Mouse (Mus musculus) CH12.LX (cell line): ENCODE results near the gene Sbsn. TPM values are rescaled to one million over a fixed set of nuclear protein-coding genes. Genes with fewer than 3 reads are reported as not detected.

Experiments used
- DNase-seq: peaks from one replicate; pipeline ENCODE4 v3.0.0-alpha.2; 2013; ENCODE audit errors: extremely low read depth
- H3K27ac ChIP-seq: 2 replicates; pipeline ENCODE4 v1.5.1; 2012; ENCODE audit warnings: low read depth, mild to moderate bottlenecking, control low read depth, moderate library complexity; ENCODE audit not compliant: insufficient read depth
- H3K27me3 ChIP-seq: replicated peaks from 2 replicates; pipeline ENCODE3; 2012; ENCODE audit warnings: inconsistent platforms
- H3K36me3 ChIP-seq, 2 experiments: replicated peaks in 1 of 2; 2 replicates each; pipeline versions ENCODE3 to v1.6.1; 2012; ENCODE audit warnings: inconsistent platforms in 1 of 2, low read length in 1 of 2, mild to moderate bottlenecking in 1 of 2, mixed read lengths in 1 of 2, moderate library complexity in 1 of 2; ENCODE audit not compliant: control insufficient read depth in 1 of 2, insufficient read depth in 1 of 2
- H3K4me1 ChIP-seq, 2 experiments: 2 replicates each; pipeline ENCODE4 v1.6.1; 2012; ENCODE audit warnings: inconsistent platforms in 1 of 2, moderate library complexity in 1 of 2; ENCODE audit not compliant: insufficient read depth in 2 of 2, control insufficient read depth in 1 of 2
- H3K4me2 ChIP-seq: 2 replicates; pipeline ENCODE4 v1.6.1; 2012; ENCODE audit warnings: low read depth, mild to moderate bottlenecking, control low read depth; ENCODE audit not compliant: poor library complexity, insufficient read depth, severe bottlenecking
- H3K4me3 ChIP-seq, 3 experiments: fragments of 150-350 bp in 1 of 3; sonication (generic) in 1 of 3; replicated peaks in 1 of 3; 2 replicates each; pipeline versions ENCODE3 to v1.5.1; 2011 to 2012; ENCODE audit warnings: low read depth in 2 of 3, low read length in 2 of 3, mild to moderate bottlenecking in 2 of 3, moderate library complexity in 2 of 3, control low read depth in 1 of 3, improper control_type of control experiment in 1 of 3, inconsistent platforms in 1 of 3, mixed read lengths in 1 of 3; ENCODE audit not compliant: poor library complexity in 1 of 3
- H3K79me2 ChIP-seq: replicated peaks from 2 replicates; pipeline ENCODE4 v1.6.1; 2012; ENCODE audit warnings: mild to moderate bottlenecking, moderate library complexity; ENCODE audit not compliant: control insufficient read depth, poor library complexity, insufficient read depth, severe bottlenecking; ENCODE audit errors: extremely low read depth
- H3K9ac ChIP-seq: 2 replicates; pipeline ENCODE4 v1.6.1; 2012; ENCODE audit warnings: low read depth, mild to moderate bottlenecking, control low read depth, moderate library complexity; ENCODE audit not compliant: insufficient read depth
- H3K9me3 ChIP-seq: replicated peaks from 2 replicates; pipeline ENCODE3; 2012; ENCODE audit warnings: low read length, inconsistent platforms, mixed read lengths
- E2F4 ChIP-seq: IDR thresholded peaks from 2 replicates; pipeline ENCODE4 v1.6.1; 2011; ENCODE audit warnings: low read depth, low read length, improper control_type of control experiment; ENCODE audit not compliant: insufficient replicate concordance
- EP300 ChIP-seq: IDR thresholded peaks from 2 replicates; pipeline ENCODE4 v1.6.1; 2011; ENCODE audit warnings: low read length, improper control_type of control experiment
- HCFC1 ChIP-seq: IDR thresholded peaks from 2 replicates; pipeline ENCODE4 v1.6.1; 2012; ENCODE audit warnings: low read depth, mild to moderate bottlenecking, inconsistent platforms, low read length, improper control_type of control experiment
- KAT2A ChIP-seq: IDR thresholded peaks from 2 replicates; pipeline ENCODE4 v1.6.1; 2012; ENCODE audit warnings: low read length, improper control_type of control experiment, inconsistent platforms; ENCODE audit not compliant: insufficient replicate concordance
- MAX ChIP-seq: IDR thresholded peaks from 2 replicates; pipeline ENCODE4 v1.6.1; 2011; ENCODE audit warnings: low read length, improper control_type of control experiment
- MXI1 ChIP-seq: IDR thresholded peaks from 2 replicates; pipeline ENCODE4 v1.6.1; 2011; ENCODE audit warnings: mild to moderate bottlenecking, low read depth, low read length, improper control_type of control experiment
- NELFE ChIP-seq: IDR thresholded peaks from 2 replicates; pipeline ENCODE4 v1.6.1; 2011; ENCODE audit warnings: low read depth, low read length, improper control_type of control experiment
- POLR2AphosphoS2 ChIP-seq: IDR thresholded peaks from 2 replicates; pipeline ENCODE4 v1.6.1; 2011; ENCODE audit warnings: low read depth, low read length, improper control_type of control experiment
- RAD21 ChIP-seq: IDR thresholded peaks from 2 replicates; pipeline ENCODE4 v1.6.1; 2011; ENCODE audit warnings: low read depth, mild to moderate bottlenecking, low read length, improper control_type of control experiment, moderate library complexity
- SIN3A ChIP-seq: IDR thresholded peaks from 2 replicates; pipeline ENCODE4 v1.6.1; 2012; ENCODE audit warnings: low read length, improper control_type of control experiment, inconsistent platforms
- SMC3 ChIP-seq: IDR thresholded peaks from 2 replicates; pipeline ENCODE4 v1.6.1; 2011; ENCODE audit warnings: low read depth, low read length, improper control_type of control experiment
- TBP ChIP-seq: conservative IDR thresholded peaks from 2 replicates; pipeline ENCODE4 v1.6.1; 2011; ENCODE audit warnings: low read depth, low read length, improper control_type of control experiment
- USF1 ChIP-seq: IDR thresholded peaks from 2 replicates; pipeline ENCODE4 v1.6.1; 2014; ENCODE audit warnings: low read depth, mild to moderate bottlenecking, inconsistent platforms, low read length, improper control_type of control experiment
- USF2 ChIP-seq: conservative IDR thresholded peaks from 2 replicates; pipeline ENCODE4 v1.6.1; 2011; ENCODE audit warnings: low read depth, low read length, improper control_type of control experiment
- dilution Hi-C: fragments of 300-500 bp; cut with MboI; formaldehyde crosslinking; loops from 2 replicates; pipeline ENCODE4 v1.14.3; 2020; ENCODE audit warnings: low sequenced_read_pairs; ENCODE audit not compliant: extremely low pct_unique_long_range_greater_than_20kb, extremely low pct_ligation_motif_present
- in situ Hi-C: fragments of 300-500 bp; cut with MboI; formaldehyde crosslinking; loops from 3 replicates; pipeline ENCODE4 v1.14.3; 2019; ENCODE audit warnings: low sequenced_read_pairs, low pct_ligation_motif_present, low pct_unique_long_range_greater_than_20kb, mixed read lengths
- polyA plus RNA-seq: library from polyadenylated mRNA; unstranded; fragments of >175 nt; gene quantifications from 2 replicates; pipeline ENCODE4 v1.2.1, GENCODE M21; 2012; ENCODE audit warnings: low read depth; ENCODE audit not compliant: insufficient read length
- total RNA-seq, 2 experiments: library from RNA; depleted of rRNA; stranded (reverse); fragments of 300-350 nt in 1 of 2; fragments of >200 nt in 1 of 2; gene quantifications; 2 replicates each; pipeline ENCODE4 v1.2.3; 2012 to 2014

Gene Sbsn
- total and polyA plus RNA-seq, 3 experiments: 0.30 to 0.76 (median 0.69) TPM

GRCm38 (mm10) chr7:30804026-30804715 lies 52.9 kb downstream of the Sbsn start:
- Histone ChIP-seq H3K4me2 (no peak overlapping the region), H3K9ac (no peak overlapping the region), H3K79me2 (no peaks in the 10 kb centered on the region), H3K4me1 (peaks cover 0 to 4% of the 10 kb centered on the region in 2 experiments; a peak in 1 of 4 replicates), H3K27ac (no peak overlapping the region), H3K4me3 (no peak overlapping the region), H3K27me3 (no peaks in the 10 kb centered on the region), H3K36me3 (no peaks in the 10 kb centered on the region), H3K9me3 (peaks cover 24% of the 10 kb centered on the region)
- dilution Hi-C loops (no loop called here), in situ Hi-C loops (no loop called here)
- DNase-seq: no peak
- TF ChIP-seq USF2 (no peak), POLR2AphosphoS2 (no peak), SIN3A (no peak), KAT2A (no peak), MAX (no peak), NELFE (no peak), RAD21 (no peak), MXI1 (no peak), HCFC1 (no peak), TBP (no peak), EP300 (no peak), E2F4 (no peak), USF1 (no peak), SMC3 (no peak)

Other genes starting within 250 kb of the Sbsn start
Only the 20 nearest of the 32 such genes appear.
- 17.2 and 18.3 TPM in 2 replicates for gene Kmt2b, start 162.7 kb upstream of the Sbsn start, total RNA-seq (2012; rRNA removed)
- 4.8 and 8.4 TPM in 2 replicates for gene Kmt2b, start 162.7 kb upstream of the Sbsn start, total RNA-seq (2014; rRNA removed)
- gene Kmt2b, start 162.7 kb upstream of the Sbsn start, polyA plus RNA-seq: 31.0 and 32.8 TPM in 2 replicates
- gene Zbtb32, start 152.6 kb upstream of the Sbsn start, total RNA-seq (2012; rRNA removed): 183 TPM in 2 replicates
- gene Zbtb32, start 152.6 kb upstream of the Sbsn start, total RNA-seq (2014; rRNA removed): 156 and 173 TPM in 2 replicates
- gene Zbtb32, start 152.6 kb upstream of the Sbsn start, polyA plus RNA-seq: 171 and 178 TPM in 2 replicates
- gene Upk1a, start 138.6 kb upstream of the Sbsn start, total RNA-seq (2012; rRNA removed): 6.5 and 10.9 TPM in 2 replicates
- 0.47 and 0.49 TPM in 2 replicates for gene Upk1a, start 138.6 kb upstream of the Sbsn start, total RNA-seq (2014; rRNA removed)
- 1.8 and 2.3 TPM in 2 replicates for gene Upk1a, start 138.6 kb upstream of the Sbsn start, polyA plus RNA-seq
- 432 and 456 TPM in 2 replicates for gene Cox6b1, start 125.3 kb upstream of the Sbsn start, total RNA-seq (2012; rRNA removed)
- 776 and 802 TPM in 2 replicates for gene Cox6b1, start 125.3 kb upstream of the Sbsn start, total RNA-seq (2014; rRNA removed)
- 581 and 625 TPM in 2 replicates for gene Cox6b1, start 125.3 kb upstream of the Sbsn start, polyA plus RNA-seq
- not detected in 2 replicates for gene Etv2, start 115.6 kb upstream of the Sbsn start, total RNA-seq (2012; rRNA removed)
- gene Etv2, start 115.6 kb upstream of the Sbsn start, total RNA-seq (2014; rRNA removed): not detected in 2 replicates
- not detected in 2 replicates for gene Etv2, start 115.6 kb upstream of the Sbsn start, polyA plus RNA-seq
- 109 and 121 TPM in 2 replicates for gene Rbm42, start 101.2 kb upstream of the Sbsn start, total RNA-seq (2012; rRNA removed)
- 65.3 and 67.2 TPM in 2 replicates for gene Rbm42, start 101.2 kb upstream of the Sbsn start, total RNA-seq (2014; rRNA removed)
- gene Rbm42, start 101.2 kb upstream of the Sbsn start, polyA plus RNA-seq: 104 and 105 TPM in 2 replicates
- gene Haus5, start 86.5 kb upstream of the Sbsn start, total RNA-seq (2012; rRNA removed): 45.6 and 47.7 TPM in 2 replicates
- 32.3 and 38.5 TPM in 2 replicates for gene Haus5, start 86.5 kb upstream of the Sbsn start, total RNA-seq (2014; rRNA removed)
- gene Haus5, start 86.5 kb upstream of the Sbsn start, polyA plus RNA-seq: 50.9 and 52.8 TPM in 2 replicates
- not detected in 2 replicates for gene Pmis2, start 79.9 kb upstream of the Sbsn start, total RNA-seq (2012; rRNA removed)
- not detected in 2 replicates for gene Pmis2, start 79.9 kb upstream of the Sbsn start, total RNA-seq (2014; rRNA removed)
- gene Pmis2, start 79.9 kb upstream of the Sbsn start, polyA plus RNA-seq: not detected in 2 replicates
- 2.4 and 4.0 TPM in 2 replicates for gene 2200002J24Rik, start 52.5 kb upstream of the Sbsn start, total RNA-seq (2012; rRNA removed)
- gene 2200002J24Rik, start 52.5 kb upstream of the Sbsn start, total RNA-seq (2014; rRNA removed): 3.0 and 6.6 TPM in 2 replicates
- gene 2200002J24Rik, start 52.5 kb upstream of the Sbsn start, polyA plus RNA-seq: 2.9 and 3.5 TPM in 2 replicates
- gene Atp4a, start 39.3 kb upstream of the Sbsn start, total RNA-seq (2012; rRNA removed): 0.13 TPM in 1 of 2 replicates, not detected in the other
- 0.14 and 0.67 TPM in 2 replicates for gene Atp4a, start 39.3 kb upstream of the Sbsn start, total RNA-seq (2014; rRNA removed)
- gene Atp4a, start 39.3 kb upstream of the Sbsn start, polyA plus RNA-seq: 0.33 TPM in 1 of 2 replicates, not detected in the other
- 136 and 137 TPM in 2 replicates for gene Tmem147, start 21.9 kb upstream of the Sbsn start, total RNA-seq (2012; rRNA removed)
- 152 and 154 TPM in 2 replicates for gene Tmem147, start 21.9 kb upstream of the Sbsn start, total RNA-seq (2014; rRNA removed)
- 98.4 and 149 TPM in 2 replicates for gene Tmem147, start 21.9 kb upstream of the Sbsn start, polyA plus RNA-seq
- 0.42 and 0.89 TPM in 2 replicates for gene Gapdhs, start 7.8 kb upstream of the Sbsn start, total RNA-seq (2012; rRNA removed)
- not detected in 2 replicates for gene Gapdhs, start 7.8 kb upstream of the Sbsn start, total RNA-seq (2014; rRNA removed)
- 1.7 and 2.9 TPM in 2 replicates for gene Gapdhs, start 7.8 kb upstream of the Sbsn start, polyA plus RNA-seq
- gene Dmkn, start 12.3 kb downstream of the Sbsn start, total RNA-seq (2012; rRNA removed): not detected in 2 replicates
- not detected in 2 replicates for gene Dmkn, start 12.3 kb downstream of the Sbsn start, total RNA-seq (2014; rRNA removed)
- gene Dmkn, start 12.3 kb downstream of the Sbsn start, polyA plus RNA-seq: not detected in 2 replicates
- gene Krtdap, start 36.4 kb downstream of the Sbsn start, total RNA-seq (2012; rRNA removed): not detected in 2 replicates
- not detected in 2 replicates for gene Krtdap, start 36.4 kb downstream of the Sbsn start, total RNA-seq (2014; rRNA removed)
- gene Krtdap, start 36.4 kb downstream of the Sbsn start, polyA plus RNA-seq: not detected in 2 replicates
- gene Ffar2, start 72.3 kb downstream of the Sbsn start, total RNA-seq (2012; rRNA removed): 0.08 TPM in 1 of 2 replicates, not detected in the other
- gene Ffar2, start 72.3 kb downstream of the Sbsn start, total RNA-seq (2014; rRNA removed): not detected in 2 replicates
- 0.51 and 0.52 TPM in 2 replicates for gene Ffar2, start 72.3 kb downstream of the Sbsn start, polyA plus RNA-seq
- gene Ffar3, start 104.7 kb downstream of the Sbsn start, total RNA-seq (2012; rRNA removed): not detected in 2 replicates
- gene Ffar3, start 104.7 kb downstream of the Sbsn start, total RNA-seq (2014; rRNA removed): not detected in 2 replicates
- gene Ffar3, start 104.7 kb downstream of the Sbsn start, polyA plus RNA-seq: not detected in 2 replicates
- gene Ffar1, start 110.1 kb downstream of the Sbsn start, total RNA-seq (2012; rRNA removed): 0.34 and 0.42 TPM in 2 replicates
- gene Ffar1, start 110.1 kb downstream of the Sbsn start, total RNA-seq (2014; rRNA removed): 1.2 and 1.4 TPM in 2 replicates
- 14.3 and 17.2 TPM in 2 replicates for gene Ffar1, start 110.1 kb downstream of the Sbsn start, polyA plus RNA-seq
- 41.7 and 42.3 TPM in 2 replicates for gene Cd22, start 128.9 kb downstream of the Sbsn start, total RNA-seq (2012; rRNA removed)
- gene Cd22, start 128.9 kb downstream of the Sbsn start, total RNA-seq (2014; rRNA removed): 81.5 and 90.6 TPM in 2 replicates
- gene Cd22, start 128.9 kb downstream of the Sbsn start, polyA plus RNA-seq: 180 and 190 TPM in 2 replicates
- gene Mag, start 163.4 kb downstream of the Sbsn start, total RNA-seq (2012; rRNA removed): 0.04 TPM in 1 of 2 replicates, not detected in the other
- gene Mag, start 163.4 kb downstream of the Sbsn start, total RNA-seq (2014; rRNA removed): not detected in 2 replicates
- not detected in 2 replicates for gene Mag, start 163.4 kb downstream of the Sbsn start, polyA plus RNA-seq
- not detected in 2 replicates for gene Hamp2, start 173.2 kb downstream of the Sbsn start, total RNA-seq (2012; rRNA removed)
- not detected in 2 replicates for gene Hamp2, start 173.2 kb downstream of the Sbsn start, total RNA-seq (2014; rRNA removed)
- gene Hamp2, start 173.2 kb downstream of the Sbsn start, polyA plus RNA-seq: not detected in 2 replicates